Mouse (Mus musculus) spleen, embryonic (tissue): ENCODE measurements around the gene Olfr1018.

ENCODE experiments used
- CTCF ChIA-PET: fragments of 350-600 bp; sonication (Branson Sonifier 250); formaldehyde crosslinking; loops from one replicate; lab custom pipeline; 2022; lab: Charles Lee

Olfr1018 gene

DNA sequence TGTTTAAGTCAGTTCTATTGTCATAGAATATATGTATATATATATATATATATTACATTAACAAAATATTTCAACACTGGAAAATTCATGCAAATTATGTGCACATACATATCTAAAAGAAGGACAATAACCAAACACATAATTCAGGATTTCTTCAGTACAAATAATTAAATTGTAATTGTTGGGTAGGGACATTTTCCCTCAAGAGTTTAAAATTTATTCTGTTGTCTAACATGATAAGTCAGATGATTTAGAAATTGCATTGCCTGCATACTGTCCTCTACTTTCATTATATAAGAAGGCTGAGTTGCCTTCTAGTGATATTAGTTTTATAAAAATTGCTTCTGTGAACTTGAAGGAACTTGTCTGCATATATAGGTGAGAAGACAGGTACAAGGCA is at the start of gene Olfr1018:
Gene Olfr1018, plus strand, starts transcription at position 301 of the 400 bp plus-strand sequence.
- CTCF ChIA-PET: no interaction called here

DNA sequence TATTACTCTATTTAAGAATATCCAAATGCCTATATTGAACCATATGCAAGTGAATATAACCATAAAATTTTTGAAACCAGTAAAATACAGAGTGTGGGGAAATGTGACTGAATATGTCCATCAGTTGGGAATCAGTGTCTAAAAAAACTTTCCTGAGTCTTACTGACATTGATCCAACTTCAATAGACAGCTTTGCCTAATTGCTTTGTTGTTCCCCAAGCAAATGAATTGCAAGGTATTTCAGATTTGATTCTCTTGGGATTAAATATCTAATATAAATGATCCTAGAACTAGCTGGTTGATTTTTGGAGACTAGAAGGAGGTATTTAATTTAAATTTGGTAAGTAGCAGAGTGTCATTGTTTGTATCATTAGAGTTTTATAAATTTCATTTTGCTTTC is 45.9 kb upstream of the Olfr1018 start, which contains the start of gene Olfr1014:
Gene Olfr1014, plus strand, starts transcription at position 301 of the 400 bp plus-strand sequence.
- CTCF ChIA-PET: no interaction called here

DNA sequence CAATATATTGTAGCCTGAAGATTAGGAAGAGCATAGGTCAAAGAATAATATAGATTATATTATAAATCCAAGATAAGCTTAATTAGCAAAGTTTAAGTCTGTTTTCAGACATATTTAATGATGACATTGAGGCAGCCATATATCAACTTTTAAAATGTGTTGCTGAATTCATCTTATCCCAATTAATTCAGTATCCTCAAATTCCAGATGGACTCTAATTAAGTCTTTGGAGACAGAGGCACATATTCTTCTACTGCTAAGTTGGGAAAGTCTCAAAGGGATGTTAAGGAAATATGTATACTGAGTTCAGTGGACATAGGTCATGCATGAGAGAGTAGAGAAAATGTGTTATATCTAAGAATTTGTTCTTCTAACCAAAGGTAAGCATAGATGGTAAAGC is 36.6 kb upstream of the Olfr1018 start, which contains the start of gene Olfr1015:
Gene Olfr1015, plus strand, starts transcription at position 301 of the 400 bp plus-strand sequence.
- CTCF ChIA-PET: no interaction called here

DNA sequence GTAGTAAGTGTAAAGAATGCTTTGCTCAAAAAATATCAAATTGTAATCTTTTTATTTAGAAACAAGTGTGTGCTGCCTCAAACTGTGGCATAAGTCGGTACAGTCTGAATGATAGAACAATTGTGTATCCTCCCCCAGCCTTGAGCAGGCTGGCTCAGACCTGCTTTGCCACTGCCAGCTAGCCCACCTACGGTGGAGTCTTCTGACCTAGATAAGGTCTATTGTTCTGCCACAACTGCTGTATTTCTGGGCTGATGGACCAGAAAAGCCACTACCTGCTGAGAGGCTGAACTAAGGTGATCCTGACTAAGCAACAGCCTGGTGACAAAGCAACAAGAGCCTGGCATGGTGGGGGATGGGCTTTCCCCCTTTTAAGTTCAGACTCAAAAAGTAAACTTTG is 25.9 kb upstream of the Olfr1018 start:
- CTCF ChIA-PET: no interaction called here

DNA sequence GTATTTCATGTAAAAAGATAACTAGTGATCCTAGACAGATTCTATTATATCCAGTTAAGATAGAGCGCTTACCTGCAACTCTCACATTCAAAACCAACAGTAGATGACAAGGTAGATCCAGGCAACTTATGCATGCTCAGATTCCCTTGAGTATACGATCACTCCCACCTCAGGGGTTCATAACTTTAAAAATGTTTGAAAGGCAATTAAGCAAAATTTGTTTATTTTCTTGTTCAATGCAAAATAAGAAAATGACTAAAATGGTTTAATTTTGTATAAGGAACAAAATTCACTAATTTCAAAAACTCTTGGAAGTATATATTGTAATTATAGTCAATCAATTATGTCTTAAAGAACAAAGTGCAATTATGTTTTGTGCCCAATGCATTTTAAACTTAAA is 15.8 kb upstream of the Olfr1018 start, which contains the start of gene Olfr1016:
Gene Olfr1016, minus strand, starts transcription at position 101 of the 400 bp plus-strand sequence.
- CTCF ChIA-PET: no interaction called here

DNA sequence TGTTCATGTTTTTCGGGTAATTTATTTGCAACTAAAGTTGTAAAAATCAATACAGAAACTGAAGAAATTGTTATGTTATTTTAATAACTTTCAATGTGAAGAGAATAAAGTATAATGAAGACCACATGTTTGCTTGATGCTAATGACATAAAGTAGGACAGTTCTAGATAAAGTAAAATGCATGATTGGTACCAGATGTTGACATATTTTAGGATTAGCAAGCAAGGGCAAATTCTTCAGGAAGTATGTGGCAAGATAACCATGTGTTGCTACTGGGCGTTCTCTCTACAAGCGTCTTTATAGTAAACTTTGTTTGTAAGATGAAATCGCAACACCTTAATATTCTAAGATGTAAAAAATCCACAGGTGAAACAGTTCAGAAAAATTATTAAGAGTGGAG is 13.8 kb upstream of the Olfr1018 start:
- CTCF ChIA-PET: no interaction called here

DNA sequence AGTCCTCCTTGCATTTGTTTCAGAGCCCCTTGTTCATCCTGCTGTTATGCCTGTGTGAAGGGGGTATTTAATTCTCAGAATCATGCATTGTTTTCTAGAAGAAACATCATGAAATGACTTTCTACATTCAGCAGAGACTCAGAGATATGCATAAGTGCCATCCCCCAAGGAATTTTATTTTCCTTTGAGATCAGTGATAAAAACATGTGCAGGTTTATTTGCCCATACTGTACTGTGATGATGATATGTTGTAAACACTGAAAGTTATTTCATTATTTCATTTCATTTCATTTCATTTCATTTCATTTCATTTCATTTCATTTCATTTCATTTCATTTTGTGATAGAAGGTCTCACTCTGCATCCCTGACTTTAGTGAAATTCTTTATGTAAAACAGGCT is 27.1 kb downstream of the Olfr1018 start, which contains the start of gene Olfr1019:
Gene Olfr1019, minus strand, starts transcription at position 101 of the 400 bp plus-strand sequence.
- CTCF ChIA-PET: no interaction called here

DNA sequence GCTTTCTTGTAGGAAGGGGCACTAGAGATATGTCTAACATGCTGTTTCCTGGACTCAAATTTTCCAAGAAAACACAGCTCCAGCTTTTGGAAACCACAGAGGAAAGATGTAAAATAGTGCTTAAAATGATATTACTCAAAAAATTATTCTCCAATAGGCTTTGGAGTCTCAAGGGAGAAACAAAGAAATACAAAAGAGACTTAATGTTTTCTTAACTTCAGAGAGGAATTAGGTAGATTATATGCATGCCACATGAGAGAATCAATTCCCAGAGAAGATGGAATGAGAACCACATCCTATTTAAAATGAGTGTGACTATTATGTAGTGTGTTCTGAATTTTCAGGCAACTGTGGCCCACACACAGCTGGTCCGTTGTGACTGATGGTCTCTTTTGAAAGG is 28.5 kb downstream of the Olfr1018 start, which contains the start of gene Olfr1020:
Gene Olfr1020, plus strand, starts transcription at position 301 of the 400 bp plus-strand sequence.
- CTCF ChIA-PET: no interaction called here

DNA sequence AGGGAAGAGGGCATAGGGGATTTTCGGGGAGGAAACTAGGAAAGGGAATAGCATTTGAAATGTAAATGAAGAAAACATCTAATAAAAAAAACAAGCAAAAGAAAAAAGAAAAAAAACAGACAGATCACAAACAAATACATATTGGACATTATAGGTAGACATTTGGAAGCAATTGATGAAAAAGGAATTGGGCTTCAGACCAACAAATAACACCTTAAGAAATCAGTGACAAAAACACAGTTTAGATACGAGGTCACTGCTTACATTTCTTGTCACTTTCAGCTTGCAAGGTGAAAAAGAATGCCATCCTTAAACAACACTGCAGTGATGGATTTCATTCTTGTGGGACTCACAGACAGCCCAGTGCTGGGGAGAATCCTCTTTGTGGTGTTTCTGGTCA is 50.0 kb downstream of the Olfr1018 start, which contains the start of gene Olfr1022:
Gene Olfr1022, plus strand, starts transcription at position 301 of the 400 bp plus-strand sequence.
- CTCF ChIA-PET: no interaction called here
